Mouse (Mus musculus): ENCODE measurements around the gene Ndufaf2.
A peak's percentile ranks its signal among the peaks of the same experiment; 100 is the strongest.

The Ndufaf2 gene

DNA sequence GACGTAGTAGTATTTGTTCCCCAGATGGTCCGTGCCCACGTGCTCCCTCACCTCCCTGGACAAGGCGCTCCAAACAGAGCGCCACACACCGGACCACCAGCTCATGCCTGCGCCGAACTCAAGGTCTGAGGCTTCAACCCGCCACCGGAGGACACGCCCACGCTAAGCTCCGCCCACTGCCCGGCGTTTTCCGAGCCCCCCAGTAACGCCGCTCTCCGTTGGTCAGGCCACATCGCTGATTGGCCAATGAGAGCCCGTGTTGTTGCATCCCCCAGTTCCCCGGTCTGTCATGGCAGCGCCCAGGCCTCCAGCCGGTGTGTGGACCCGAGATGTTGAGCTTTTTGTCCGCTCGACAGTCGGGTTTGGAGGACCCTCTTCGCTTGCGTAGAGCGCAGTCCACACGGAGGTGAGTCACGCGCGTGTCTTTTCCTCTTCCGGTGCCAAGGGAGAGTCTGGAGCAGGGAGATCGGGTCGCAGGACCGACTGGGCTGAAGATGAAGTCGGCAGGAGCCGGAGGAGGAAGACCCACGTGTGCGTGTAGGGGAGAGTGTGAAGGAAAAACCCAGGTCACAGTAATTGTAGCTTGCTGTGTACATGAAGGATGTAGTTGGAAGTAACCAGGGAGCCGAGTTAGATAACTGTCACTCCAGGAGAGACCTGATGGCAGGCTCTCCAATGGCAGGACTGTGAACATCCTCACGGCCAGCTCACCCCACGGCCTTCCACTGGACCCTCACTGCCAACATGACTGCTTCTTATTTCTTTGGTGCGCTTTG lies at the start of gene Ndufaf2, which contains the start of gene Ercc8:
Ndufaf2 (minus strand) TSS at position 159 of the 776 bp plus-strand sequence.
Ercc8 (plus strand) TSS at position 267 of the 776 bp plus-strand sequence.
- DNase-seq (ENCODE audit: low spot score in 2 of 2), result peak; percentile 97

DNA sequence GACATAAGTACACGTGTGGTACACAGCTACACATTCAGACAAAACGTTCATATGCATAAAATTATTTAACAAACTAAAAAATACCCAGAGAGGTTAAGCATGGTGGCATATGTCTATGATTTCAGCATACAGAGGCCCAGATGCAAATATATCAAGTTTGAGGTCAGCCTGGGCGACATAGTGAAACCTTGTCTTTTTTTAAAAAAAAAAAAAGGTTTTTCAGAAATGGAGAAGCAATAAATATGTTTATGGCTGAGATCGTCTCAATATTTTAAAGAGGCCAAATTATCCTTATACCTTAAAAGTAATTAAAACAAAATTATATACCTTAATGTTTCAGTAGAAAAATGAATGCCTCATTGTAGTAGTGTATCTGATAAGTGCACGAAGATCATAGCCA lies 49.7 kb upstream of the Ndufaf2 start:
- no peak for DNase-seq (ENCODE audit: low spot score in 2 of 2)

DNA sequence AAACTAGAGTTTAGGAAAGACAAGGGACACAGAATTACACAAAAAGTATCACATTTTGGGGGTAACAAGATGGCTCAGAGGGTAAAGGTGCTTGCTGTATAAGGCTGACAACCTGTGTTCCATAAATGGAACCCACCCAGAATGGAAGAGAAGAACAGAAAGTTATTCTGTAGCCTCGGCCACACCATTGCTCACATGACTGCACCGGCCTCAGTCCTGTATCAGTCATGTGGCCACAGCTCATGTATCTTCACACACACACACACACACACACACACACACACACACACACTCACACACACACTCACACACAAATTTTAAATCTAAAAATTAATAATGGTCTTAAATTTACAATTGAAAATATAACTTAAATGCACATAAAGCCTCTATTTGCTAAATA lies 49.0 kb upstream of the Ndufaf2 start:
- DNase-seq (ENCODE audit: low spot score in 2 of 2), result no peak

DNA sequence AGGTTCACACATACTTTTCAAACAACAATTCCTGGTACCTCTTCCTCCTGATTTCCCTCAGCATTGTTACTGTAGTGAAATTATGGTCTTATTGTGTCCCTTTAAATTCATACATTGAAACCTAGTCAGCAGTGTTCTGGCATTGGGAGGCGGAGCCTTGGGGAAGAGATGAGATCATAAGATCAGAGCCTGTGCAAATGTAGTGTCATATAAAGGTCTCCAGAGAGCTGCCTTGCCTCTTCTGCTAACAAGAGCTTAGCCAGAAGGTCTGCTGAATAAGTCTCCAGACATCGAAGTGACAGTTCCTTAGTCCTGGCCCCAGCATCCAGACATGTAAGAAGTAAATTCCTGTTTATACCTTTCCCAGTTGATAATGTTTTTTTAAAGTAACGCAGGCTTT lies 46.4 kb upstream of the Ndufaf2 start:
- DNase-seq (ENCODE audit: low spot score in 2 of 2), result no peak

DNA sequence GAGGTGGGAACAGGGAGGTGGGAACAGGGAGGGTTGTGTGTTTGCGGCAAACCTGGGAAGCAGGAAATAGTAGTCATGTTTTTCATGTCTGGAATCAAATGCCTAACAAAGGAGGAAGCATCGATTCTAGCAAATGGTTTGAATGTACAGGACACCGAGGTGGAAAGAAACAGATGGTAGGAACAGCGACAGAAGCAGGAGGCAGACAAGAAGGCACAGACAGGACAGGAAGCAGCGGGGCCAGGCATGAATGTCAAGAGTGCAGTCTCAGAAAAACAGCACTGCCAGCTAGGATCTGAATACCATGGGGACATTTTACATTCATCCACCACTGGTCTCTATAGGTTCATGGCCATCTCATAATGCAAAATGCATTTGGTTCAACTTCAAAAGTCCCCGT lies 37.1 kb upstream of the Ndufaf2 start:
- no peak for DNase-seq (ENCODE audit: low spot score in 2 of 2)

DNA sequence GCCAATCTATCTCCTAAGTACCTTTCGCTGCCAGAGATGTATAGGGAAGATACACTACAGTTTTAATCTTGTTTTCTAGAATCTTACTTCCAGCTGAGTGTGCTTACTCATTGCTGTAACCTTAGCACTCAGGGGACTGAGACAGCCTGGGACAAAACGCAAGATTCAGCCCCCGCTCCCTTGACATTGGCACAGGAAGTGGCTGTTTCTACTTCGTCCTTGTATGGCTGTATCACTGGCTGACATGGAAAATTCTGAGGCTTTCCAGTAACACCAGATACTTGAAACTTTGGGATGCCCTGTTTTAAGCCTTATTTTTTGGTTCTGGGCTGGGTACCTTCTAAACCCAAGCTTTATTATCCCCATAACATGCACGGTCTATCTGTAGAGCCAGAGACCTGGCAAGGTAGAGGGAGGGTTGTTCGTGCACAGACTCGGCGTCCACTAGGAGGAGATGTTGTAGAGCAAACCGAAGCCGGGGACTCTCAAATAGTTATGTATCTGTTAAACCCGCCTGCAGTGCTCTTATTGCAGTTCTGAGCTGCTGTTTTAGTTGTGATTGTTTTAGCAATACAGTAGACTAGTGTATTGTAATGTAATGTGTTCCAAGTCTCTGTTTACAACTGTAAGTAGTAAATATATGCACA lies 32.8 kb upstream of the Ndufaf2 start:
- DNase-seq (ENCODE audit: low spot score in 2 of 2), result peak; percentile 67 to 72

DNA sequence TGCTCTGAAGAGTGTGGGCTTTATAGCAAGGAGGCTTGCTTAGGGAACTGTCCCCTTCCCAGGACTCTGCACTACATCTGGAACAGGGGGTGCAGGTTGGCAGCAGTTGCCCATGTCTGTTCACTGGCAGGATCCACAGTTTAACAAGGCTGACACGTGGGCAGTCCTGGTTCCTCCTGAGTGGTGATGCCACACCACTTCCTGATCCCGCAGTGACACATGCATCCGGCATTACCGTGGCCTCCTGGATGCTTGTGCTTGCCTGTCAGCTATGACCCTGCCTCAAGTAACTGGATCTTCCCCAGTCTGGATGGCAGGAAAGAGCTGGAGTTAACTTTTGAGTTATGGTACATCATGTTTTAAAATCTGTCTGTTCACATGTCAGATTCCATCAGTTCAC lies 29.6 kb upstream of the Ndufaf2 start:
- no peak for DNase-seq (ENCODE audit: low spot score in 2 of 2)

DNA sequence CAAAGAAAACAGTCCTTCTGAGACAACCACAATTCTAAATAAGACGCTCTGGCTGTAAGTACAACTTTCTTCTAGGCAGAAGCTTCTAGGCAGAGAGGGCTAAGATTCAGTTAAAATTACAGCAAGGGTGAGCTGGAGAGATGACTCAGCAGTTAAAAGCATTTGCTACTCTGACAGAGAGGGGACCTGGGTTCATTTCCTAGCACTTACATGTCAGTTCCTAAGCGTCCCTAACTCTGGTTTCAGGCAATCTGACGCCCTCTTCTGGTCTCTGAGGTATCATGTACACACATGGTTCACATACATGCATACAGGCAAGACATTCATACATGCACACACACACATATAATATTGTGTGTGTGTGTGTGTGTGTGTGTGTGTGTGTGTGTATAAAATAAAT lies 27.1 kb upstream of the Ndufaf2 start:
- DNase-seq (ENCODE audit: low spot score in 2 of 2), result no peak

DNA sequence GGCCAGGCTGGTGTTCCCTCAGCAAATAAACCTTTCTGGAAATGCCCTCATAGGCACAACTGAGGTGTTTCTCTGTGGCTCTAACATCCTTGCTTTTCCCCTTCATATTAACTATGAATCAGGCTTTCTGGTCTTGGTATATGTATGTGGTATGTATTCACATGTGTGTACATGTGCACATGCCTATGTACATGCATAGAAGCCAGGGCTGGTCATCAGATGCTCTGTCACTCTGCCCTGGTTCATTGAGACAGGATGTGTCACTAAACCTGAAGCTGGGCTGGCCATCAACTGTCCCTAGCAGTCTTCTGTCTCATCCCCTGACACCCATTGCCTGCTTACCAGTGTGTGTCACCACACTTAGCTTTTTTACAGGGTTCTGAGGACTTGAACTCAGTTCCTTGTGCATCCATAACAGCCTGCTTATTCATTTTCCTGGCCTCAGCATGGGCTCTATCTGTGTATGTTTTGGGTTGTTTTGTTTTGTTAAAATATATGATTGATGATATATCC lies 26.4 kb upstream of the Ndufaf2 start:
- no peak for DNase-seq (ENCODE audit: low spot score in 2 of 2)

DNA sequence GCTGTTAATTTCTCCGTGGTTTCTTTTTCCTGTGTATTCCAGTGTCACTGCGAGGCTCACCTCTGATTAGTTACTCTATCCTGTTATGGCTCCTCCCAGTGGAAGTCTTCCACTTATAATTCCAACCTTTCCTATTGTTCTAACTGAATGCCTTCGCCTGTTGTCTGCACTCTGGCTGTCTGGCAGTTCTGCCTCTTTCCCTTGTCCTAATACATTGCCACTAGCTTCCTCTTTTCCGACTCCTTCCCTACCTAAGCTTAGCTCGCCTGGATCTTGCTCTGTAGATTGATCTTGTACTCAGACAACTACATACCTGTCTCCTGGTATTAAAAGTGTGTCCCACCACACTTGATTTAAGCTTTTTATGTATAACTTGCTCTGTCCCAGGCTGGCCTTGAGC lies 22.4 kb upstream of the Ndufaf2 start:
- no peak for DNase-seq (ENCODE audit: low spot score in 2 of 2)

DNA sequence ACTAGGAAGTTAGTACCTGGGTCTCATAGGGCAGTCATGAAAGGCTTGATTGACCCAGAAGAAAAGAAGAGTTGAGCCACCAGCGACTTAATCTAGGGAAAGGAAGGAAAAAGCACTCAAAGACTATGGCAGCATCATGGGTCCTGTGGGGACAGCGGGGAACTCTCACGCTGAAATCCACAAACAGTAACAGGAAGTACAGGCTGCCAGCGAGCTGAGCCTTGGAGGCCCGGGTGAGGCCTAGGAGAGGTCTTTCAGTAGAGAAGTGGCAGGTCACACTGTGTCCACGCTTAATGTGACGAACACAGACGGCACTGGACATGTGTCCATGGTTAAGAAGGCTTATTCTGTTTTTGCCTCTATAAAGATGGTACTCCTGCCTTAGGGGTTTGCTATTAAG lies 21.2 kb upstream of the Ndufaf2 start:
- DNase-seq (ENCODE audit: low spot score in 2 of 2), result no peak

DNA sequence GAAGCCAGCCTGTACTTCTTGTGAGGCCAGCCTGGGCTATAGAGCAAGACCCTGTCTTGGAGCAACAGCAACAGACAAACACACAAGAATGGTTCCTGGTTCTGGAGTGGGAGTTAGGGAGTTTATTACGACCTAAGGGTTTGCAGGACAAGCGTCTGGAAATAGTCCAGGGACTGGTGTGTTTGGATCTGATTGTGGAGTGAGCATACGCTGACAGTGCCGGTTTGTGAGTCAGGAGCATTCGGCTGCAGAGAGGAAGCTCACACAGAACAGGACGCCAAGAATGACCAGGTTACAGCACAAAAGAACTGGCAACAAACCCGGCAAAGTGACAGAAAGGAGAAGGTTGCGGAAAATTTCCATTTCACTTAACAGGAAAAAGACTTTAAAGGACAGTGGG lies 12.1 kb upstream of the Ndufaf2 start:
- no peak for DNase-seq (ENCODE audit: low spot score in 2 of 2)

DNA sequence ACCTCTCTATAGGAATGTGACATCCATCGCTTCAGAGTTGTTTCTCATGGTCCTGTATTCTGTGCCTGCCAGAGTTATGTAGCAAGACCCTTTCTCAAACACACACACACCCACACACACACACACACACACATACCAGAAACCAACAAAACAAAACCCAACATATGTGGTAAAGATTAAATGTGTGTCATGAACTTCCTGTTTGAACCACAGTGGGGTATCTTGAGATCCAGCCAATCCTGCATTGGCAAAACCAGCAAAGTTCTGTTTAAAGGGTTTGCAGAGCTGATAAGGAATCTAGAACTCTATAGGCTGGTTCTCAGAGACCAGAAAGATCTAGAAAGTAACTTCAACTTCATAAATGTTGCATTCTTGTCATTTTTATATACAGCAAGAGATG lies 11.6 kb upstream of the Ndufaf2 start:
- no peak for DNase-seq (ENCODE audit: low spot score in 2 of 2)

DNA sequence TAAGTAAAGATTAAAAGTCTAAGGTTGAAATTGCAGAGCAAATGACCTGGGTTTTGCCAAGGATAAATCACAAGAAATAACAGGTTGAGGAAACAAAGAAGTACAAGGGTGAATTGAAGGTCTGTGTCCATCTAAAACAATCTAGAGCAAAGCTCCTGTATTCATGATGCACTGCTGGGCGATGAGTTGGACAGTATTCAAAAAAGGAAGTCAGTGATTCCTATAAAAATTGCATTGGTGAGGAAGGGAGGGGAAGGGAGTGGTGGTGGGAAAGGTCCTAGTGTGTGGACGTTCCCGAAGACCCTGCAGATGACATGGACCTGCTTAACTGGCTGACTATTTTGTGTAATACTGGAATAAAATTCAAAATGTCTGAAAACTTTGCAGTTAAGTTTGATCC lies 6.2 kb upstream of the Ndufaf2 start:
- DNase-seq (ENCODE audit: low spot score in 2 of 2), result no peak

DNA sequence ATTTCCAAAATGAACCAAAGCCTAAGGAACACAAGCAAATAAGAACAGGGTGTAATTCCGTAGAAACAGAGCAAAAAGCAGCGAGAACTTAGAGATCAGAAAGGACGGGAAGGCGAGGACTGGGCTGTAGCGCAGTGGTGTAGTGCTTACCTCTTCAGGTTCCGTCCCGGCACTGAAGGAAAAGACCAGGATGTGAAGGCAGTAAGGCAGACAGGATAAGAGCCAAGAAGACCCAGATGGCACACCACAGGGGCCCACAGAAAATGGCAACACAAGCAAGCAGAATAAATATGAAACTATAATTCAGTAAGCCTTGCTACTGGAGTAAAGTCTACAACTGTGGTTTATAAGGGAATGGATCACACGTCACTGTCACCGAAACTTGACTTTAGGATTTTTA lies 5.5 kb upstream of the Ndufaf2 start:
- no peak for DNase-seq (ENCODE audit: low spot score in 2 of 2)

DNA sequence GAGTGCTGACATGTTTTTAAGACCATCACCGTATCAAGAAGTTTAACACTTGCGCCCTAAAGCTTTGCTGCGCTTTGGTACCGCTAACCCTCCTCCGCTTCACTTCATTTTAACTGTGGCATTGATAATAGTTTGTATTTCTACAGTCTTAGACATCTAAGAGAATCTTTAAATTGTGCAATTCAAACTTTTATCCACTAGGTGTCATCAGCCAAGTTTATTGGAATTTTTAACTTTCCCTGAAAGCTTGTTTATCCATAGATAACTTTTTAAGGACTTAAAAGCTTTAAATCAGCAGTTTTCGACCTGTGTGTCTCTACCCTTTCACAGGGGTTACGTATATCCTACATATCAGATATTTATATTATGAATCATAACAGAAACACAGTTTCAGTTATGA lies 1.5 kb upstream of the Ndufaf2 start:
- DNase-seq (ENCODE audit: low spot score in 2 of 2), result no peak

DNA sequence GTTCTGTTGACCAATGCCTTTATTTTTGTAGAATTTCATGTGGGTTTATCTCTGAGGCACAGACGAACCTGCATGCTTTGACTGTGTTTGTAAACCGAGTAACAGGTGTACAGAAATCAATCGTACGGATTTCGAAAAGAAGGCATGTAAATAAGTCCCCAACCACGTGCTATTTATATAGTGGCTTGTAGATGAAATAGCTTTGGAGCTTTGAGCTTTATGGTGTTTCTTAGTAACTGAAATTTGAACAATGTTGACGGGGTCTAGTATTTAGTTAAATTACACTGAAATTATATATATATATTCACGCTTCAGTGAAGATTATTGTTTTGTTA lies 785 bp upstream of the Ndufaf2 start:
- no peak for DNase-seq (ENCODE audit: low spot score in 2 of 2)

DNA sequence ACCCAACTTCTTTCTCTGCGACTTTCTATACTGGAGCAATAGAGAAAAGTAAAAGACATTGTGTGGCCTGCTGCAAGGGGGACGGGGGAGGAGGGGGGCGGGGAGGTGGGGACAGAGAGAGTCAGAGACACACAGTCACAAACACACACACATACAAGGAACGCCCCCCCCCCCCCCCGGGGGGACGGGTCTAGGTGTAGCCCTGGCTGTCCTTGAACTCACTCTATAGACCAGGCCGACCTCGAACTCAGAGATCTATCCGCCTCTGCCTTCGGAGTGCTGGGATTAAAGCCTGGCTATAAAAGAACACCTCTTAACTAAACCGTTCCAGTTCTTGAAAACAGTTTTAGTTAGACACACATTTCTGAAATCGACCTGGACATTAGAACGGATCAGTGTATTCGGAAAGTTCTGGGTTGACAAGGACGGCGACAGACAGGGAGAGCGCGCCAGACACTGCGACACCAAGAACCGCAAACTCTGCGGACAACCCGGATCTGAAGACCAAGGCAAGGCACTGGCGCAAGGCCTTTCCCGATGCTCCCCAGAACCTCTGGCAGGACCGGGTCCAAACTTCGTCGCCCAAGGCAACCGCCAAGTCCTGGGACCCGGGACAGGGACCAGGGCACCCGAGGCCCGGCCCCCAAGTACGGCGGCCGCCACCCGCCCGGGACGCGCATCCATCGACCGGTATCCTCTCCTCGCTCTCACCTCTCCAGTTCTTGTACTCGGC lies 525 bp downstream of the Ndufaf2 start:
- no peak for DNase-seq (ENCODE audit: low spot score in 2 of 2)

DNA sequence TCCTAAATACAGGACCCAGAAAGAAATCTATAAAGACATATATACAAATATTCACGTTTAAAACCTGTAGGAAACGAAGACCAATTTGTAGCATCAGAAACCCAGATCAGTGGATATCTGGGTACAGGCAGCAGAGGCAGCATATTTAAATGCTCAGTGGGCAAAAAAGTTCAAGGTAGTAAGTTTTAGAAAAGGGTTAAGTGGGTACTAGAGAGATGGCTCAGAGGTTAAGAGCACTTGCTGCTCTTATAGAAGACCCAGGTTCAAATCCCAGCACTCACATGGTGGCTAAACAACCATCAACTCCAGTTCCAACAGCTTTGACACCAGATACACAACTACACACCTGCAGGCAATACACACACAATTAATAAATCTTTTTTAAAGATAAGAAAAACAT lies 1.3 kb downstream of the Ndufaf2 start:
- DNase-seq (ENCODE audit: low spot score in 2 of 2), result no peak

DNA sequence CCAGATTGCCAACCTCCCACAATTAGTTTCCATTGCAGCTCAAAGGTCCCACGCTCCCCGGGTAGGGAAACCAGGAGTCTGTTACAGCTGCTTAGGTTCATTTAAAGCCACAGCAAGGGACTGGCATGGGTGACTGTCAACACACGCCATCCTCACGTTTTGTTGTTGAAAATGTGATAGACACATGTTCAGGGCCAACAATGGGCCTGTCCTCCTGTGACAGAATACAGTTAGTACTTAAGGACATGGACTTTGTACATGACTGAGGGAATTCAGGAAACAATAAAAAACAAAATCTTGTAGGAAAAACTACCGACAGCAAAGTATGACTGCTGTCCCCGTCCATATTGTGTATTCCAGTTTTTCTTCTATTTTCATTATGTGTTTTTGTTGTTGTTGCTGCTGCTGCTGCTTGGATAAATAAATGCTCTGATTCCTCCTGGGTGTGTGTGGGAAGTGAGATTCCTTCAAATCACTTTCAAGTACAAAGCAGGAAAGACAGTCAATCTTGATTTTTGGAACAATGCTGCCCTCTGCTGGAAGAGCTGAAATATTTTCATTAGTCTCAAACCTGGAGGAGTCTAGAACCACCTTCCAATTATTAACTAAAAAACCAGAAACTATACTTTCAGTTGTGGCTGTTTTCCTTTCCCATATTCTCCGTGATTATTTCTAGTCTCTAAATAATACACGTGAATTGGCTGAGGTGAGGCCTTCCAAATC lies 5.6 kb downstream of the Ndufaf2 start:
- peak; percentile 37 to 76 for DNase-seq (ENCODE audit: low spot score in 2 of 2)

DNA sequence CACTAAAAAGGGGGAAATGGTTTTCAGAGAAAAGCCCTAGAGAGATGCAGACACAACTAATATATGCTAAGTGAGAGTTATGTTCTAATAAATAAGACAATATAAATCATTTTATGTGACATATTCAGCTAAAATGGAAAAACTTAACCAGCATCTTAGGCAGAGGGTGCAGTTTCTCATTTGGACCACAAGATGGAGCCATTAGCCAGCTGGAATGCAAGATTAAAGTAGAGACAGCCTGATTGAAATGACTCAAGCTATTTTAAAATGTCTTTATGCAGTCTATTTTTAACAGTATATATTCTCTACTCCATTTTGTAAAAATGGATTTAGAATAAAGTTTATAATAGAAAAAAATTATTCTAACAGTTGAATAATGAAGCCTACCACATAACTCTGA lies 6.6 kb downstream of the Ndufaf2 start:
- no peak for DNase-seq (ENCODE audit: low spot score in 2 of 2)

DNA sequence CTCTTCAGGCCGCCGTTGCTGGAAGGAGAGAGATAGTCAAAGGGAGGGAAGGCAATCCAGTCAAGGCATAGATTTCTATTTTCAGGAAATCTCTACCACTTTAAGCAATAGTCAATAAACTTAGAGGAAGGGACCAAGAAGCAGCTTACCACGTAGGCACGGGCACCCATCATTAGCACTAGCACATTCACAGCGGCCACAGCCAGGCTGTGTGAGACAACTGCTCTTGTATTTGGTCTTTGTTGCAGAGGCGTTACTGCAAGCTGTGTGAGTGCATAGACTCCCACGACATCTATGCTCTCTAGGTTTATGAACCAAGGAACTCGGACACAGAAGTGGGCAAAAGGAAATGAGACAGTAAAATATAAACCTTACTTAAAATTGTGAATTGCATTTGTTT lies 14.3 kb downstream of the Ndufaf2 start:
- no peak for DNase-seq (ENCODE audit: low spot score in 2 of 2)

All from right cerebral cortex, adult 2 months (tissue).